ENCODE assay signal across 8 mouse cellular contexts in genomic region chr8:122699005-122699492, GRCm38 (mm10). TPM values are rescaled to one million over a fixed set of nuclear protein-coding genes. Genes with fewer than 3 reads are reported as not detected.
A peak's percentile ranks its signal among the peaks of the same experiment; 100 is the strongest.
DNase-seq lines count a peak whose midpoint lies in the region; ATAC-seq and TF ChIP-seq lines count a peak whose summit lies in the region.

Gene Cbfa2t3, minus strand, starts transcription at chr8:122699109.

- H3K27ac ChIP-seq in cerebellum, adult 2 months (ENCODE audit: insufficient read depth, low read length): no peak within 1 kb of the TSS
- H3K27ac ChIP-seq in bone marrow macrophage, adult 2 months (ENCODE audit: insufficient read depth, low read depth, low read length): no peak within 1 kb of the TSS
- peak within 1 kb of the TSS; percentile 20; the same call in 1 of the 2 replicates for H3K27ac ChIP-seq in kidney, embryonic 16.5 days (ENCODE audit: low read length)
- peak within 1 kb of the TSS; percentile 77 for H3K27ac ChIP-seq in liver, postnatal 0 days (ENCODE audit: low read depth)
- no peak within 1 kb of the TSS; the same call in 1 of the 2 replicates for H3K27ac ChIP-seq in stomach, embryonic 15.5 days

- no peaks in the 10 kb centered on the region for H3K36me3 ChIP-seq in kidney, embryonic 16.5 days (ENCODE audit: insufficient read depth, low read length)
- H3K36me3 ChIP-seq in liver, postnatal 0 days (replicated peaks; ENCODE audit: insufficient read depth, low read length): no peaks in the 10 kb centered on the region
- H3K36me3 ChIP-seq in stomach, embryonic 15.5 days: no peaks in the 10 kb centered on the region

- no peaks in the 10 kb centered on the region for H3K27me3 ChIP-seq in cerebellum, adult 2 months (ENCODE audit: control insufficient read depth, insufficient read depth, low read length)
- no peaks in the 10 kb centered on the region for H3K27me3 ChIP-seq in kidney, embryonic 16.5 days (ENCODE audit: insufficient read depth, low read length)
- H3K27me3 ChIP-seq in liver, postnatal 0 days (ENCODE audit: insufficient read depth, low read length): 0 out of 2 replicates have a peak, but pooled peaks cover 7% of the 10 kb centered on the region
- H3K27me3 ChIP-seq in stomach, embryonic 15.5 days (replicated peaks): no peaks in the 10 kb centered on the region

- H3K9me3 ChIP-seq in kidney, embryonic 16.5 days (ENCODE audit: low read length): no peaks in the 10 kb centered on the region
- H3K9me3 ChIP-seq in liver, postnatal 0 days (ENCODE audit: low read length): no peaks in the 10 kb centered on the region
- H3K9me3 ChIP-seq in stomach, embryonic 15.5 days: no peaks in the 10 kb centered on the region

- peak; percentile 34 to 40 for DNase-seq in cerebellum, adult 2 months
- no peak for DNase-seq in heart, adult 8-10 months (ENCODE audit: low spot score)
- DNase-seq in liver, postnatal 0 days: peak; percentile 75
- no peak for DNase-seq in ovary, postnatal 14 days (ENCODE audit: low spot score)

- peaks cover 12% of the 10 kb centered on the region for H3K4me1 ChIP-seq in cerebellum, adult 2 months (ENCODE audit: control insufficient read depth, insufficient read depth, low read length)
- peaks cover 17% of the 10 kb centered on the region for H3K4me1 ChIP-seq in bone marrow macrophage, adult 2 months (ENCODE audit: control insufficient read depth, insufficient read depth, low read length)
- peaks cover 5% of the 10 kb centered on the region; the same call in 1 of the 2 replicates for H3K4me1 ChIP-seq in kidney, embryonic 16.5 days (ENCODE audit: insufficient read depth, low read length)
- H3K4me1 ChIP-seq in liver, postnatal 0 days (ENCODE audit: insufficient read depth): peaks cover 81% of the 10 kb centered on the region
- H3K4me1 ChIP-seq in stomach, embryonic 15.5 days: peaks cover 20% of the 10 kb centered on the region; the same call in 1 of the 2 replicates

- H3K9ac ChIP-seq in kidney, embryonic 16.5 days (replicated peaks; ENCODE audit: low read length): peak within 1 kb of the TSS; percentile 49
- peak within 1 kb of the TSS; percentile 60 for H3K9ac ChIP-seq in liver, postnatal 0 days (replicated peaks)
- no peak within 1 kb of the TSS for H3K9ac ChIP-seq in stomach, embryonic 15.5 days

- TF ChIP-seq POLR2A in cerebellum, adult 2 months (IDR thresholded peaks at IDR 0.05; ENCODE audit: borderline replicate concordance, insufficient read depth, low read length): no peak
- no peak for TF ChIP-seq POLR2A in bone marrow macrophage, adult 2 months (IDR thresholded peaks at IDR 0.05; ENCODE audit: borderline replicate concordance, low read depth, low read length)

- no peak for ATAC-seq in cerebellum, adult (ENCODE audit: insufficient number of reproducible peaks, low FRiP score, low TSS enrichment)
- ATAC-seq in kidney, embryonic 16.5 days (ENCODE audit: low FRiP score, low TSS enrichment): peak; percentile 59
- peak; percentile 25 for ATAC-seq in liver, postnatal 0 days
- peak; percentile 30; the same call in 1 of the 2 replicates for ATAC-seq in stomach, embryonic 15.5 days (ENCODE audit: insufficient read depth, low FRiP score, low read depth)

- peak within 1 kb of the TSS; percentile 38 for H3K4me2 ChIP-seq in kidney, embryonic 16.5 days (replicated peaks; ENCODE audit: low read depth, low read length)
- H3K4me2 ChIP-seq in liver, postnatal 0 days (ENCODE audit: low read depth, low read length): peak within 1 kb of the TSS; percentile 83
- peak within 1 kb of the TSS; percentile 28 for H3K4me2 ChIP-seq in stomach, embryonic 15.5 days

- peak; percentile 73 for TF ChIP-seq EP300 in liver, postnatal 0 days (IDR thresholded peaks at IDR 0.05; ENCODE audit: low read depth)

- TF ChIP-seq CTCF in cerebellum, adult 2 months (IDR thresholded peaks at IDR 0.05; ENCODE audit: borderline replicate concordance, insufficient read depth, low read depth, low read length): no peak
- TF ChIP-seq CTCF in bone marrow macrophage, adult 2 months (IDR thresholded peaks at IDR 0.05; ENCODE audit: low read depth, low read length): no peak
- no peak for TF ChIP-seq CTCF in liver, postnatal 0 days (IDR thresholded peaks at IDR 0.05; ENCODE audit: low read depth)

- 36% methylated on average over 13 of the region's 13 CpGs for WGBS in cerebellum, adult 2 months
- WGBS in kidney, embryonic 16.5 days: 38% methylated on average over 13 of the region's 13 CpGs
- WGBS in liver, postnatal 0 days (ENCODE audit: insufficient replicate concordance): 11% methylated on average over 13 of the region's 13 CpGs
- WGBS in stomach, embryonic 15.5 days: 32% methylated on average over 12 of the region's 13 CpGs

- no peak within 1 kb of the TSS for H3K4me3 ChIP-seq in cerebellum, adult 2 months (replicated peaks; ENCODE audit: insufficient read depth, low read depth, low read length)
- peak within 1 kb of the TSS; percentile 30 for H3K4me3 ChIP-seq in bone marrow macrophage, adult 2 months (ENCODE audit: insufficient read depth, low read length)
- peak within 1 kb of the TSS; percentile 32 for H3K4me3 ChIP-seq in kidney, embryonic 16.5 days (ENCODE audit: low read length)
- peak within 1 kb of the TSS; percentile 49 for H3K4me3 ChIP-seq in liver, postnatal 0 days (ENCODE audit: low read depth, low read length)
- 0 out of 2 replicates have a peak within 1 kb of the TSS, but pooled peaks have one; percentile 4 for H3K4me3 ChIP-seq in stomach, embryonic 15.5 days (replicated peaks)

RNA-seq across cellular contexts. Expression of gene Cbfa2t3, which starts in this region (rescaled TPM):
- 17.7 and 21.6 TPM in 2 replicates for polyA plus RNA-seq in cerebellum, adult 2 months (2012; rRNA removed)
- 0.95 and 2.0 TPM in 2 replicates for polyA plus RNA-seq in bone marrow macrophage, adult 2 months (2012; ENCODE audit: insufficient read depth, insufficient read length, missing spikeins)
- total RNA-seq in heart, adult 8-10 months (2022): 10 to 100 TPM; 15.1 to 22.1 (median 18.2) TPM
- polyA plus RNA-seq in kidney, embryonic 16.5 days (2015; fragmentation: Nextera tagmentation; extraction: Ambion mirVana): 3.5 and 4.5 TPM in 2 replicates
- polyA plus RNA-seq in liver, postnatal 0 days (2015; fragmentation: Nextera tagmentation; extraction: Ambion mirVana): 2.1 and 2.4 TPM in 2 replicates
- polyA plus RNA-seq in stomach, embryonic 15.5 days (2015; fragmentation: Nextera tagmentation; extraction: Ambion mirVana): 4.5 and 4.8 TPM in 2 replicates

Comparison
In these comparisons a context has a peak if more than half of its experiments do, and no peak if none do; other contexts are left out.
1. DNase-seq: peak in cerebellum, adult 2 months (2 of 2) and liver, postnatal 0 days (single experiment); none in heart, adult 8-10 months (single experiment) and ovary, postnatal 14 days (single experiment).
2. H3K27ac ChIP-seq: peak in kidney, embryonic 16.5 days (single experiment) and liver, postnatal 0 days (single experiment); none in cerebellum, adult 2 months (single experiment), bone marrow macrophage, adult 2 months (single experiment) and stomach, embryonic 15.5 days (single experiment).
3. H3K4me2 ChIP-seq: peak in every context shown above with its lines; median percentile 83 in liver, postnatal 0 days; 38 in kidney, embryonic 16.5 days; 28 in stomach, embryonic 15.5 days.